Mouse (Mus musculus) spleen, postnatal 4 days (tissue): ENCODE results near the gene Kcnb1.

Experiments used
- DNase-seq, 2 experiments: peaks; one replicate each; pipeline ENCODE4 v3.0.0; 2022; ENCODE audit warnings: low spot score in 2 of 2

The Kcnb1 gene

DNA sequence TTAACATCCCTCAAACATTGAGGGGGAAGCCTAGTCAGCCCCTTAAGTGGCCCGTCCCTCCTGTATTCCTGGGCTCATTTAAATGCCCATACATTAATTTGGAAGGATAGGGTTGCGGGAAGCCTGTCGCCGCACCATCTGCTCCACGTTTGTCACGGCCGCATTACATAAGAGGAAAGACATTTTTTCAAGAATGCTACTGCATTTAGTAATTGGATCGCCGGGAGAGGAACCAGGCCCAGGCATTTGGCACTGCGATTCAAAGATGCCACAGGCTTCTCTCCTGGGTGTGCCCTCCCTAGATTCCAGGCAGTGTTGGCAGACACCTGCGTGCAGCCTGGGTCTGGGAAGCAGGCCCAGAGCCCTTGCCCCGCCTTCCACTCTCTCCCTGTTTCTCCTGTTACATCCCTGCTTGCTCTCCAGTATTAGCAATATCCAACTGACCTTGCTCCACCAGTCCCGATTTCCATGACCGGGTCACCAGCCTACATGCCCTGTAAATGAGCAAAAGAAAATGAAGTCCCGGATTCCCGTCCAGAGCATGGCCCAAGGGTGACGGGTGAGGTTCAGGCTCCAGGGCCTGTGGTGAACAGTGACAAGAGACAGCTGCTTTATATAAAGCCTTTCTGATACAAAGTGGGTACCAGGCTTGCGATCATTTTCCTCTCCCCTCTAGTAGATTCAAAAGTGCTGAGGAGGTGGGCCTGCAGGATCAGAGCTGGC lies 110.3 kb downstream of the Kcnb1 start:
- DNase-seq = no peak

DNA sequence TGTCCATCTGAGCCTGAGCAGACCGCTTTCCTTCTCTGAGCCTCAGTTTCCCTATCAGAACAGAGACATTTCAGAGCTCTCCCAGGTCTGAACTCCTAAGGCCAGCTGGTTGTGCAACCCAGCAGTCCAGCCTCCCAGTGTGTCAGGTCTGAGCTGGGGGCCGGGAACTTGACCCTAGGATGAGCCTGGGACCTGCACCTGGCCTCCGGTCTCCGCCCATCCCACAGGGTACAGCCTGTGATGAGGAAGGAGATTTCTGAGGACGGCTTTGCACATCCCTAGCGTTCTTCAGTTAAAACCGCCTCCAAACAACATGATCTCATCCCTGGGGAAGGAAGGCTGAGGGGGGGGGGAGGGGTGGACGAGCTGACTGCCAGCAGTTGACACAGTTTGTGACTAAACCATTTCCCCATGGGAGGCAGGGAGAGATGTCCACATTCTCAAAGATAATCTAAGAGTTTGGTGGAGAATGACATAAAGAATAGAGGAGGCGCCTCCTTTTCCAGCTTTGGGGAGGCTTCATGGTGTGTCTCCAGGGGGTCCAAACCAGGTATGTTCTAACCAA lies 110.9 kb downstream of the Kcnb1 start:
- no peak for DNase-seq

DNA sequence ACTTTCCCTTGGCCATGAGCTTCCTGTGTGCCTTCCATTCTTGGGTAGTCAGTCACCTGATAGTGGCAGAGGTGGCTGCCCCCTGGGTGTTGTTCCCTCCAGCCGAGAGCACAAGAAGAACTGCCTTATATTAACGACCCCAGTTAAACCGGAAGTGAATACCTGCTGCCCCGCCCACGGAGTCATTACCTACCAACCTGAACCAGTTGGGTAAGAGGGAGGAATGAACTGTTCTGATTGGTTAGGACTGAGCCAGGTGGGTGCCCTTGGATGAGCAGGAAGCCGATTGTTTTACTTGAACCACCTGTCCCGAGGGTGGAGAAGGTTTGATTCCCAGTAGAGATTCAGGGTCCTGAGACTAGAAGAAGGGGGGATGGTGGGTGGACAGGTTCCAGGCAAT lies 111.5 kb downstream of the Kcnb1 start:
- DNase-seq = no peak

DNA sequence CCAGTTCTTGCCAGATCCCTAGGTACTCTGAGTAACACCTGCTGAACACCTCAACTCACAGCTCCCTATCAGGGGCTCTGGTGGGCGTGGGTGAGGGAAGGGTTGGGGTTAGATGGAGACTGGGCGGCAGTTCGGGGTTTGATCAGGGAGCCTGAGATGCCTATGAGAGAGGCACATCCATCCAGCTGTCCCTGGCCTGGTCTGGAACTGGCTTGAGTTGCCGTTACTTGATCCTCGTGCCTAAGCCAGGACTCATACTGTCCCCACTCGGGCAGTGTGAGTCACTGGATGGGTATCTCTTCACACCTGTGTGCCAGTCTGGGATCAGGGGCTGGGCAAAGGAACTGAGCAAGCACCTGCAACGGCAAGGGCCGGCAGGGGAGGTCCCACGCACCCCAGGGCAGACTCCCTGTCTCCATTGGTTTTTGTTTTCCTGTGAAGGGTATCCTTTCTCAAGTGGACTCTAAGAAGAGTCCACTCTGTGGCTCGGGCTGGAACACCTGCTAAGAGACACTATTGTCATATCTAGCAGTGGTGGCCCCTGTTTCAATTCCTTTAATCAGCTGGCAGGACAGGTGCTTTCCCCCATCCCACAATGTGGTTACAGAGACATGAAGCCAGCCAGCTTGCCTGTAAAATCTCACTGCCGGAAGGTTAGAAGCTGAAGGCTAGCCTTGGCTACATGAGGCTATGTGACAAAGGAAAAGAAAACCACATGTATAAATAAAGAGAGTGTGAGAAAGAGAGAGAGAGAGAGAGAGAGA lies 112.6 kb downstream of the Kcnb1 start:
- no peak for DNase-seq

DNA sequence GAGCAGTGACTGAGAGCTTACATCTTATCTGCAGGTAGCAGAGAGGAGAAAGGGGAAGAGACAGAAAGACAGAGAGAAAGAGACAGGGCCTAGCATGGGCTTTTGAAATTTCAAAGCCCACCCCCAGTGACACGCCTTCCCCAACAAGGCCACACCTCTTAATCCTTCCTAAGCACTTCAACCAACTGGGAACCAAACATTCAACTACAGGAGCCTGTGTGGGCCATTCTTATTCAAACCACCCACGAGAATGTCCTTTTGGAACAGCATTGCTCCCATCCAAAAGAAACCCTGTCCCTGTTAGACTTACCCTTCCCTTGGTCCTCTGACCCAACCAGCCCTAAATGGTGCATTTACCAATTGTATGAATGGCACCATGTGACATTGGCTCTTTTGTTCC lies 113.2 kb downstream of the Kcnb1 start:
- no peak for DNase-seq

DNA sequence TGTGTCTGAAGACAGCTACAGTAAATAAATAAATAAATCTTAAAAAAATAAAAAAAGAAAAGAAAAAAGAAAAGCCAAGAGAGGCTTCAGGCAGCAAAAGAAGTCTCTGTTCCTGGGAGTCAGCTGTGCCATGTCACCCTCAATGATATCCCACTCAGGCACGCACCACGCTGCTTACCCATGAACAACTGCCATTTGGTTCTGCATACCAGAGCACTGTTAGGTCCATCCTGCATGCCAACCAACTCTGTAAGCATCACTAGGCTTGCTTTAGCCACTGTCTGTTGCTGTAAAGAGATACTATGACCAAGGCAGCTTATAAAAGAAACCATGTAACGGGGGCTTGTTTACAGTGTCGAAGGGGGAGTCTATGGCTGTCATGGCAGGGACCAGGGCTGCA lies 113.6 kb downstream of the Kcnb1 start:
- DNase-seq = no peak

DNA sequence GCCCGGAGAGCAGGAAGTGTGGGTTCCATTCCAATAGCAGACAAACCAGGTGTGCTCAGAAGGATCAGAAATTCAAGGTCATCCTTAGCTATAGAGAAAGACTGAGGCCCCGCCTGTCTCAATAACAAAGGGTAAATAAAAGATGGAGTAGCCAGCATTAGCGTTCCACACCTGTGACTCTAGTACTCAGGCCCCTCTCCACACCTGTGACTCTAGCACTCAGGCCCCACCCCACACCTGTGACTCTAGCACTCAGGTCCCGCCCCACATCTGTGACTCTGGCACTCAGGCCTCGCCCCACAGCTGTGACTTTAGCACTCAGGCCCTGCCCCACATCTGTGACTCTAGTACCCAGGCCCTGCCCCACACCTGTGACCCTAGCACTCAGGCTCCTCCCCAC lies 115.4 kb downstream of the Kcnb1 start:
- no peak for DNase-seq

DNA sequence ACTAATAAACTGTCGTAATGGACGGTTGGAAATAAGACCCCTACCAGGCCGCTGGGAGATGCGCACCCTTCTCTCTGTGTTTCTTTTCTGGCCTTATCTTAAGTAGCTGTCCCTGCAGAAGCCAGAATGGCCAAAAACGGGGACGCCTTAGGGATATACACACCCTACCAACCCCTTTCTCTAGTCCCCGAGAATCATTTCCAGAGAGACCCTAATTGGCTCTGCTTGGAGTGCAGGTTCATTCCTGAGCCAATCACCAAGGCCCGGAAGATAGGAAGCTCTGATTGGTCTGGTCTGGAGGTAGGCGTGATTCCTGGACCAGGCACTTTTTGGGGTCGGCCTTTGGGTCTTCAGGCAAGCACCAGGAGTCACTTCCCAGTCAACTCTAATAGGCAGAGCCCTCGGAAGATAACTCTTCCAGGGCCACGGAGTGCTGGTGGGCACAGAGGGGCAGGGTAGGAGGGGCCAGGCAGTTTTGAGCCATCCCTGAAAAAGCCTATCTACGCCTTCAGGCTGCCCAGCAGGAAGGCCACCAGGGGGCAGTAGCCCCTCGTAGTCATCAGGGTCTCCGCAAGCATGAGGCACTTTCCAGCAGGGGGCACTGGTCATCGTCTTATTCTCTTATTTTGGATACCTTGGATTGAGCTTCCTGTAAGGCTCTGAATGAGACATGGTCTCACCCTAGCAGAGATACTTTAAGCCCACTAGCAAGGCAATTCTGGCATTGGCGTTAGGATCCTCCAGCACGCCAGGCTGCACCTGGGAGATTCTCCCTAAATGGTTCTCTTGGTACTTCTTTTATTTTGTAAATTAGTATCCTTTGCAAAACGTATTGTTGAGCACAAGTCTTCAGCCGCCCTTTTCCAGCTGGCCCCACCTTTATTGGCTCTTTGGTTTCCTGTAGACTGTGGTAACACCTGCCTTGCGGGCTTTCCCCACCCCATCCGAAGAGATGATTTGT lies 118.0 kb downstream of the Kcnb1 start:
- peak; percentile 90 to 97 for DNase-seq

DNA sequence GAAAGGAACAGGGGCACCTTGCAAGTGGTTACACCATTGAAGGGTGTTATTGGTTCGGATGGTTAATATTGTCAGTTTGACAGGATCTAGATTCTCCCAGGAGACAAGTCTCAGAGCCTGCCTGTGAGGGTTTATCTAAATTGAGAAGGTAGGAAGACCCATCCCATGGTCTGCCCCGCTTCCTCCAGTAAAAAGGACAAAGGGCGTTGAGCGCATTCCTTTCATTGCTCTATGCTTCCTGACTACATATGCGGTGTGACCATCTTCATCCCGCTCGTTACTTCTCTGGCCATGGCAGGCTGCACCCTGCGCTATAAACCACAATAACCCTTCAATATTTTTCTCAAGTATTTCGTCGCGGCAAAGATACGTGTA lies 118.7 kb downstream of the Kcnb1 start:
- no peak for DNase-seq

DNA sequence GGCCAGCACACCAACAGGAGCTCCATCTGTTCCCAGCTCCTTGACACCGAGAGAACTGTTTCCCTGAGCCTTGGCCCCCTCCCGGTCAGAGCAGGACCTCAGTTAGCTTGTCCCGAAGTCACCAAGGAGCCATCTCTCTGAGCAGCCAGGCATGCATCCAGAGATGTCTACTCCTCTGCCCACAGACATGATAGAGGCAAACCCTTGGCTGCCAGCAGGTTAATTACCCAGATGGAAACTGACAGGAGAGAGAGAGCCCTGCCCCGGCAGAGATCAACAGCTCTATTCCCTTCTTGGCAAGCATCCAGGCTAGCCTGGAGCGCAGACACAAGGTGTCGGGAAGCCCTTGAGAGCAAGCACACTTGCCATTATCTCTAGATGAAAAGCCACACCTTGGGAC lies 119.6 kb downstream of the Kcnb1 start:
- no peak for DNase-seq

DNA sequence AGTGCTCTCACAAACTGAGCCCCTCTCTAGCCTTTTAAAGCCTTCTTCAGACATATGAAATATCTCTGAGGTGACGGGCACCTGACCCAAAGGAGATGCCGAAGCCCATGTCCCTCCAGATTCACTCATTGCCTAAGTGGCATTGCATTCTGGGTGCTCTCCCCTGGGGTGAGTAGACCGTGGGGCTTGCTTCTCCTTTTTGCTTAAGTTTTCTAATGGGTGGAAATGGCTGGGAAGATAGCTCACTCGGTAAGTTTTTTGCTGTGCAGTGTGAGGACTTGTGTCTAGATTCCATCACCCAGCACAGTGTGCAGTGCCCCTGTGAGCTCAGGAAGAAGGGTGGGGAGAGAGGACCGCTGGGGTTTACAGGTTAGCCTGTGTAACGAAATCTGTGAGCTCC lies 122.4 kb downstream of the Kcnb1 start:
- no peak for DNase-seq

DNA sequence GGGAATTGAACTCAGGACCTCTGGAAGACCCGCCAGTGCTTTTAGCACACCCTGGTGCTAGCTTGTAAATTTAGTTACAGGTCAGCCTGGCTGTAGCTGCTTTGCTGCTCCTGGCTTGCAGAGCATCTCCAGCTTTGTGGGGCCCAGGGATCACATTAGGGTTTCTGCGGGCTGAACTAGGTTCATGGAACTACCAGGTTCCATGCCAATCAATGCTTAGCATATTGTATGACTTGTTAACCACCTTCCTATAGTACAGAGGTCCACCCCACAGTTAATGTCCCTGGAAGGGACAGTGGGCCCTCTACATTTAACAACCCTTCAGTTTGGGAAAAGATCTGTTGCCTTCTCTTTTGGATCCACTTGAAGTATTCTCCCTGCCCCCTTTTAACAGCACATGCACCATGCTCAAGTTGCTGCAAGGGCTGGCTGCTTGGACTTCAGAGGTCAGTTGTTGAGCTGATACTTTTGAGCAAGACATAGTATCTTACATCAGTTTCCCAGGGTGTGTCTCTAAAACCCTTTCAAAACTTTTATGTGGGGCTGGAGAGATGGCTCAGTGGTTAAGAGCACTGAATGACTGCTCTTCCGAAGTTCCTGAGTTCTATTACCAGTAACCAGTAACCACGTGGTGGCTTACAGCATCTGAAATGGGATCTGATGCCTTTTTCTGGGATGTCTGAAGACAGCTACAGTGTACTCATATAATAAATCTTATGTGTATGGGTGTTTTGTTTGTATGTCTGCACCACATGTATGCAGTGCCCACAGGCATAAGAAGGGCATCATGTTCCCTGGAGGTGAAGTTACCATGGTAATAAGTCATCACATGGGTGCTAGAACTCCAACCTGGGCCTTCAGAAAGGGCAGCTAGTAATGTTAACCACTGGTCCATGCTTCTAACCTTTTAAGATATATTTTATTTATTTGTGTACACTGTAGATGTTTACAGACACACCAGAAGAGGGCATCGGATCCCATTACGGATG lies 123.1 kb downstream of the Kcnb1 start:
- DNase-seq = no peak

DNA sequence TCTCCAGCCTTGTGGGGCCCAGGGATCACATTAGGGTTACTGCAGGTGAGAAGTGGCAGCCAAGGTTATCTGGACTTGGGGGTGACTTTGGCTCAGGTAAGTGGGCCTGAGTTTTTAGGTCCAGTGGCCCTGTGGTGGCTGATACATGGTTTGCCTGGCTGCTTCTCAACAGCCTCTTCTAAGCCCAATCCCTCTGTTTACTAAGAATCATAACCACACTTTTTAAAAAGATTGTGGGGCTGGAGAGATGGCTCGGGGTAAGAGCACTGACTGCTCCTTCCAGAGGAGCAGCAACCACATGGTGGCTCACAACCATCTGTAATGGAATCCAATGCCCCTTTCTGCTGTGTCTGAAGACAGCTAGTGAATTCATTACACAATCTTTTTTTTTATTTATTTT lies 123.9 kb downstream of the Kcnb1 start:
- no peak for DNase-seq

DNA sequence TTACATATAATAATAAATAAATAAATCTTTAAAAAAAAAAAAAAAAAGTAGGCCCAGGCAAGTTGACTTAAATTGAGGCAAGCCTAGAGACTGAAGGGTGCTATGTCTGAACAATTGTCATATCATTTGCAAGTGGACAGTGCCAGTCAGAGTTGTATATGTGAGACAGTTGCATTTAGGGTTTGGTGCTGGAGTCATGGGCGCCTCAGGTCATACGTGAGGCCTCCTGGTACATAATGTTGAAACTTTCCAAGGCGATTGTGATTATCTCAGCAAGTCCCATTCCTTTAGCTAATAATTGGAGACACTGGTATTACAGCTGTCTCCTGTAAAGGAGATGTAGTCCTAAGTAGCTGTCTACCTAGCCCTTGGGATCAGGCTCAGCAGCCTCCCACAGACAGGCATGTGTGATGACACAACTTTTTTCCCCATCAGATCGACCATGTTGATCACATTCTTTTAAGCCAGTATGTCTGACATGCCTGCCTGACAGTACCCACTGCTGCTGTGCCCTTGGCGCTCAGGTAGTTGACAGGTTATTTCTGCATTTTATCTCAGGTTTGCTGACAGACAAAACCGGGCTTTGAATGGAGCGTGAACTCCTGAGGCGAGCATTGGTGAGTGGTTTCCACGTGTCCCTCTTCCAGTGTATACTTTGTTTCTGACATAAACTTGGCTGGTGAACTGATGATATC lies 125.2 kb downstream of the Kcnb1 start:
- DNase-seq = no peak

DNA sequence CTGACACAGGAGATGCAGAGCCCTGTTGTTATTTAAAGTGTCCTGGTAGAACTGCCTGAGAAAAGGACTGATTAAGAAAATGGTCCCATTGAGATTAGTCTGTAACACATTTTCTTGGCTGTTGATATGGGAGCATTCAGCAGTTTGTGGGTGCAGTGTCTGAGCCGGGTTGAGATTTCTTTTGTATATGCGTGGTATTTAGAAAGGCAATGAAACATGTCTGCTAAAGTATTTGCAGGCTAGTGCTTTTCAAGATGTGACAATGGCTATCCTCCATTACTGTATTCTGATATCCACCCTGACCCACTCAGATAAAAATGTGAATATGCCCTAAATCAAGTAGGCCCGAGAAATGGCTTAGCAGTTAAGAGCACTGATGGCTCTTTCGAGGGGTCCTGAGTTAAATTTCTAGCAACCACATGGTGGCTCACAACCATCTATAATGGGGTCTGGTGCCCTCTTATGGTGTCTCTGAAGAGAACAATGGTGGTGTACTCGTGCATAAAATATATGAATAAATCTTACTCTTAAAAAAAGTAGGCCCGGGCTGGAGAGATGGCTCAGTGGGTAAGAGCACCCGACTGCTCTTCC lies 126.0 kb downstream of the Kcnb1 start:
- DNase-seq = no peak

DNA sequence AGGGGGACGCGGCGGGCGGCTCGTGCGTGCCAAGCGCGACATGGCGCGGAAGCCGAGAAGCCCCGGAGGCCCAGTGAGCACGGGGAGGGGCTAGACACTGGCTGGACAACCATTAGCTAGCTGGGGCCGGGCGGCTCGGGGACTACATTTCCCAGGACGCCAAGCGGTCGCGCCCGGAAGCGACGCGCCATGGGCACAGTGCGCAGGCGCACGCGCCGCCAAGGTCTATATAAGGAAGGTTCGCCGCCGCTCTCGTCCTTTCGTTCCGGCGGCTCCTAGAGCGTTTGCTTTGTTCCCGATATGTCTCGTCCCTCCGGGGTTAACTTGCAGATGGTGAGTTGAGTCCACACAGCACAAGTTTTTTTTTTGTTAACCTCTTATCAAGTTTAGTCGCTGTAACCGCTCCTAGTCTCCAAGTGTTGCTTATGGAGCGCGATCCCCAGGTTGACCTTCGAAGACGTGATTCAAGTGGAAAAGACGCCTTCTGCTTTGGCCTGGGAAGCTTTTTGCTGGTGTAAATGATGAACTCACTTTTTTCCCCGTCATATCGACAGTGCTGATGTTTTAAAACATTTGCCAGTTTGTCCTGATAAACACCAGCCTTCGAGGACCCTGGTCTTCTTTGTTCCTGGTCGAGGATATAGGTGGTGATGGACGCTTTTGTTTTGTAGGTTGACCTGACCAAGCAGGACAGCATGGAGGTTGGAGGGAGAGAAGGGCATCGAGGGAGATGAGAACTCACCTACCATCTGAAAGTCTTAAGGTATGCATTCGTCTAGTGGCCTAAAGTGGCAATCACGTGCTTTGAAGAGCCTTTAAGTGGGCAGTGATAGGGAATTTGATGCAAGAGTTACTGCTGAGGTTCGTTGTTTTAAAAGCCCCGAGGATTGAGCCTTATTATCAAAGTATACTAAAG lies 126.7 kb downstream of the Kcnb1 start, which contains the start of gene Znfx1:
Gene Znfx1, minus strand, starts transcription at position 51 of the 916 bp plus-strand sequence.
- DNase-seq = peak; percentile 97 to 100

DNA sequence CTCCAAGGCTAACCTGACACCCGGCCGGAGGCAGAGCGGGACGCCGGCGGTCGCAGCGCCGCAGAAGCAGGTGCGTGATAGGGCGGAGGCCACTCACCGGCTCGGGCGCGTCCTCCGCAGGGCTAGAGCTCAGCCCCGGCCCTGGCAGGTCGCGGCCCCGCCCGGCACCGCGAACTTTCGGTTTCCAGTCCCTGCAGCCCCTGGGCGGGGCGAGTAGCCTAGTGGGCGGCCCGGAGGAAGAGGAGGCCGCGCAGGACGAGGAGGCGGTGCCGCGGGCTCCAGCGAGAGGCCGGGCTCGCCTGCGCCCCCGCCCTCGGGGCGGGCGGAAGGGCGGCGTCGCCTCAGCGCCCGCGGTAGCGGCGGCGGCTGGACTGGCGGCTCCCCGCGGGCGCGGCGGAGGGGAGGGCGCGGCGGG lies 127.5 kb downstream of the Kcnb1 start:
- peak; percentile 97 to 98 for DNase-seq

DNA sequence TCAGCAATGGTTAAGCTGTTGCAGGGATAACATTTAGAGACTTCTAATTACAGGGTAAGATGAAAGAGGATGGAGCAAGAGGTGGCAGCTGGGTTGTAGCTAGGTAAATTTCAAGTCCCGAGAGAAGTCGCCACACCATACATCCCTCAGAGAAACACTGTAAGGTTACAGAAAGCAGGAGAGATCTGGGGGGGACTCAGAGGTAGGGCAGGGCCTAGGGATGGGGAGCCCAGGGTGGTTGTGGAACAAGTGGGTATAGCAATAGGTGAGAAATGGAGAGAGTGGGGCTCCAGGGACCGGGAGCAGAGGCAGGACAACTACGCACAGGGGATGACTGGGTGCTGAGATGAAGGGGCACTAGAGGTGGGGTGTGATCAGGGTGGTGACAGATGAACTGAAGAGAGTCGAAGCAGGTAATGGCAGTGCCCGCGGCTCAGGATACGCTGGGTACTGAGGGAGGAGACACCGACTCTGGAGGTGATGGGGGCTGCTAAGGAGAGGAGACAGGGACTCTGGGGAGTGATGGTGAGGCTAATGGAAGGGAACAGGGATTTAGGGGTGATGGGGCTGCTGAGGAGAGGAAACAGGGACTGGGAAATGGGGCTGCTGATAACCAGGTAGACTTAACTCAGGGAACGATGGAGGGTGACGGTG lies 128.4 kb downstream of the Kcnb1 start:
- DNase-seq = peak in 1 of 2 experiments; percentile 41
